Mouse (Mus musculus): ENCODE results near the gene Cop1. TPM values are rescaled to one million over a fixed set of nuclear protein-coding genes. Genes with fewer than 3 reads are reported as not detected.

Gene Cop1
- total RNA-seq, 2 experiments from 2014 or later = 120 to 136 TPM

Small RNAs within 50 kb of the gene (microRNA-seq; reads per million reads assigned to microRNA genes)
- gene Mir1843b = 218 reads per million, percentile 54 among the genes with 10 or more reads in this experiment

Measured in adrenal gland, postnatal 10 days (tissue).